Mouse (Mus musculus): Measurements from ENCODE around the gene Sema3a. TPM values are rescaled to one million over a fixed set of nuclear protein-coding genes. Genes with fewer than 3 reads are reported as not detected.
"Not testable (repeated sequence)": the region's sequence is repeated elsewhere in the genome, so short reads cannot be mapped to it uniquely, and the experiment has no call there.

The Sema3a gene
- polyA plus RNA-seq, 1 experiment = not detected

DNA sequence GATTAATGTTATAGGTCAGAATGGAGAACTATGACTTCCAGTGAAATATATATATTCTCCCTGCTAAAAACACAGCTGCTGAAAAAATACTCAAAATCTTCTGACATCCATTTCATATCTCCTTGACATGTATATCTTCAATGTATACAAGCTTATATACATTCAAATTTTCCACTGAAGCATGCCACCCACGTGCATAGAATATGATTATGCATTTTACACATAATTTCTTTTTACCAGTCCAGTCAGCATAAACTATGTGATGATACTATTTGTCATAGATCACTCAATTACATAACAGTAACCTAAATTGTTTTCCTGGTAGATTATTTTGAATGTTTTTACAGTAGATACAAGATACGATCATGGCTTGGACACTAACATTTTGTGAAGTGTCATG lies 306.6 kb downstream of the Sema3a start:
- no peak overlapping the region for H3K4me3 ChIP-seq (ENCODE audit: insufficient read depth, low read depth, low read length)
- H3K27ac ChIP-seq (replicated peaks; ENCODE audit: low read depth, low read length) = no peak overlapping the region
- H3K4me1 ChIP-seq (ENCODE audit: control insufficient read depth, insufficient read depth, insufficient read length, low read length) = no peaks in the 10 kb centered on the region

- Histone ChIP-seq H3K4me1 (ENCODE audit: control insufficient read depth, insufficient read depth, insufficient read length, low read length) (no peaks in the 10 kb centered on the region), H3K4me3 (ENCODE audit: insufficient read depth, low read depth, low read length) (no peak overlapping the region), H3K27ac (replicated peaks; ENCODE audit: low read depth, low read length) (no peak overlapping the region)
Observed at GRCm38 (mm10) chr5:13432574-13432973, 307.4 kb downstream of the Sema3a start.

GRCm38 (mm10) chr5:13433303-13433702 lies 308.1 kb downstream of the Sema3a start:
- no peak overlapping the region for H3K4me3 ChIP-seq (ENCODE audit: insufficient read depth, low read depth, low read length)
- no peaks in the 10 kb centered on the region for H3K4me1 ChIP-seq (ENCODE audit: control insufficient read depth, insufficient read depth, insufficient read length, low read length)
- H3K27ac ChIP-seq (replicated peaks; ENCODE audit: low read depth, low read length) = no peak overlapping the region

DNA sequence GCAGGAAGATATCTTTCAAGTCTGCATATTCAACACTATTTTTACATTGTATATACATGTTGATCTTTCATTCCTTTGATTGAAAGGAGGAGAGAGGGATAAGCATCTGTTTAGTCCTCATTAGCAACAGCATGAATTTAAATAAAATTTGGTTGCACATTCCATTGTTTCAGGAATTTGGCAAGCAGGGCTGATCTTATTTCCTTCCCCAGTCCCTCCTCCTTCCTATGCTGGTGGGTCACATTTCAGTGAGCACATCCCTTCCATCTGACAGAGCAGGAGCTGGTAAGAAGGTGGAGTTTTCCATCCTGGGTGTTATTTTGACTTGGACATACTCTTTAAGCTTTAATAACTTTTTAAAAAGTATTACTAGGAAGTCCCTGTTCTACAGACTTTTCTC lies 315.9 kb downstream of the Sema3a start:
- Histone ChIP-seq H3K4me3 (ENCODE audit: insufficient read depth, low read depth, low read length) (no peak overlapping the region), H3K27ac (replicated peaks; ENCODE audit: low read depth, low read length) (no peak overlapping the region), H3K4me1 (ENCODE audit: control insufficient read depth, insufficient read depth, insufficient read length, low read length) (no peaks in the 10 kb centered on the region)

DNA sequence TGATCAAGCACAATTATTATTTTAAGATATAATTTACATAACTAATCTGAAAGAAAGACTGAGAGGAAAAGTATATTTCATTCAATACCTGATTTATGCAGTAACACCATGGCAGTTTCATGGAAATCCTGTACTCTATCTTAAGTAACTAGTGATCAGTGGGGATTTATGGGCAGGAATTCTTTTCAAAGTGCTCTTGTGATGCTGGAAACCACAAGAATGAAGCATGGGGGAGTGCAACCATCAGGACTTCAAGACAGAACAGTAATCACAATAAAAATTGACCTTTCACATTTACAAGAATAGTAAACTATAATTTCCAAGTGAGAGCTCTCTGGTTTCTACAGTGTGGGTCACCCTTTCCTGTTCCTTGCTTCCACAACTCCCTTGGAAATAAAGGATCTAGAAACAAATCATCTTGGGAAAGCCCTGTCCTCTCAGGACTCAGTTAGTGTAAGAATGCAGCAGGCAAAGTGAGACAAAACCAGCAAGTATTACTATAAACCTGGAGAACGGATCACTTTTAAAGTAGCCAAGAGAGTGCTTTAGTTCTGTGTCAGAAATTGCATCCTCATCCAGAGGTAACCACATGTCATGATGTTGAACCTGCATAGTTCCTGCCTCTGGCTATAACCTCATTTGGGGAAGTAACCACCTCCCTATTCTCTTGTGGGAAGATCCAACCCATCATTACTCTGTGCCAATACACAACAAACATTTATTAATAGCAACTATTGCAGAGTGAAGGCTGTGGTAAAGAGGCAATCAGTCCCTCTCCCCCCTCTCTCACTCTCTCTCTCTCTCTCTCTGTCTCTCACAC lies 335.2 kb downstream of the Sema3a start:
- no peak overlapping the region for H3K27ac ChIP-seq (replicated peaks; ENCODE audit: low read depth, low read length)
- H3K4me3 ChIP-seq (ENCODE audit: insufficient read depth, low read depth, low read length) = no peak overlapping the region
- no peaks in the 10 kb centered on the region for H3K4me1 ChIP-seq (ENCODE audit: control insufficient read depth, insufficient read depth, insufficient read length, low read length)

DNA sequence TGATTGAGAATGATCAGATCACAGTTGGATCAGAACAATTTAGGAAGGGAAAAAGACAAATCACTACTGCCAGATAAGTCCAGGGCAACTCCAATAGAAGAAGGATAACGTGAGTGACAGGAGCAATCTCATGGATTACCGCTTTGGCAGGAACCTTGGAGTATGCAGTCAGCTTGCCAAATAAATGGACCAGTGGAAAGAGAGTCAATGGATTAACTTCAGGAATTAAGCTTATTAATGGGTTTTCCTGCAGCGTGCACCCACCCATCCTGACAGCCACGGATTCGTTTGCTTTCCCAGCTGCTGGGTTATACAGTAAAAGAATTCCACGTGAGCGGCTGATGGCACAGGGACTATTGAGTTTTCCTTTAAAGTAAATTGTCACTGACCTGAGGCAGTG lies 343.6 kb downstream of the Sema3a start:
- no peak overlapping the region for H3K27ac ChIP-seq (replicated peaks; ENCODE audit: low read depth, low read length)
- H3K4me3 ChIP-seq (ENCODE audit: insufficient read depth, low read depth, low read length) = no peak overlapping the region
- peaks cover 6% of the 10 kb centered on the region; the same call in 1 of the 2 replicates for H3K4me1 ChIP-seq (ENCODE audit: control insufficient read depth, insufficient read depth, insufficient read length, low read length)

DNA sequence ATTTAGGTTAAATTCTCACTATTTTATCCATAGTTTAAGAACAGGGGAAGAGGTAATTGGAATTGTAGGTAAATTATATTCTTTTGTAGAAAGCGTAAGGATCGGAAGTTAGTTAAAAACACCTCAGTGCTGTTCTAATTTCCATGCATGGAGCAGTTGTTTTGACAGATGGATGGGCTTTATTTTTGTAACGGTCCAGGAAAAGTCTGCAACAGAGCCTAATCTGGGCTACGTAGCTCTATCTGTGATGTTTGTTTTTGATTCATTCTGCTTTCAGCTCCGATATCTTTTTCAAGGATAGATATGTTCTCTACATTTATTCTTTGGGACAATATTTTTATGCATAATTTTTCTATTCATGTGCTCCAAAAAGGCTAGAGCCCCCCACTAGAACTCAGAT lies 344.2 kb downstream of the Sema3a start:
- H3K4me3 ChIP-seq (ENCODE audit: insufficient read depth, low read depth, low read length) = no peak overlapping the region
- peaks cover 6% of the 10 kb centered on the region; the same call in 1 of the 2 replicates for H3K4me1 ChIP-seq (ENCODE audit: control insufficient read depth, insufficient read depth, insufficient read length, low read length)
- no peak overlapping the region for H3K27ac ChIP-seq (replicated peaks; ENCODE audit: low read depth, low read length)

DNA sequence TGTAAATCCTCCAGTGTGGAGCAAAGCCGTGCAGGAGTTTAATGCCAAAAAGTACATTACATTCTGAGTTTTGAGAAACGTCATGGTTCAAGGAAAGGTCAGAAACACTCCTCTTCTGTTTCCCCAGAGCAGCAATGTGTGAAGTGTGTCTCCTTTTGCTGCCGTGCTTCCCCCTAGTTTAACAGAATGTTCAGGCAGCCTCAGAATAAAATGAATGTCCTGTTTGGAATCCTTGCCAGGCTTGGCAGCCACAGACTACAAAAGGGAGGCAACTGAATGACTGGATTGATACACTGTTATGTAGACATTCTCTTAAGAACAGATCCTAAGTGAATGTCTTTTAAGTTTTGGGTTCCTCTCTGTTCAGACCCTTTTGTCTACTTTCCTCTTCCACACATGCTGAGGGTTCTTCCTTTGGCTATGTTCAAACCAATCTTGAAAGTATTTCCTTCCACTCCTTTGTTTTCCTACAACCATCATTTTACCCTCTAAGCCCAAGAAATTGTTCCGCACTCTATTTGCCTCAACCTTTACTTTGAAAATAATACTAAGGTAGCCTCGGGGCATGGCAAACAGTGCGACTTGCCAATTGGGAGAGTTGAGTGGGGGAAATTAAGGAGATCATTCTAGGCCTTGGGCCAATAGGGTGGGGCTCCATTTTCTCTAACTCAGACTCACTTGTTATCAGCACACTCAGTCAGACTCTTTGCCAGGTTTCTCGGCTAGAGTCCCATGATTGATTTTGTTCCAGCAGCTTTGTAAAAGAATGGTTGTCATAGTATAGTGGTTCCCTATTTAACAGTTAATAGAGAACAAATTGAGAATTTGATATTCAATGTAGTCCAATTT lies 345.1 kb downstream of the Sema3a start:
- Histone ChIP-seq H3K4me1 (ENCODE audit: control insufficient read depth, insufficient read depth, insufficient read length, low read length) (peaks cover 6% of the 10 kb centered on the region; the same call in 1 of the 2 replicates), H3K4me3 (ENCODE audit: insufficient read depth, low read depth, low read length) (no peak overlapping the region), H3K27ac (replicated peaks; ENCODE audit: low read depth, low read length) (no peak overlapping the region)

- Histone ChIP-seq H3K4me1 (ENCODE audit: control insufficient read depth, insufficient read depth, insufficient read length, low read length) (no peaks in the 10 kb centered on the region), H3K27ac (replicated peaks; ENCODE audit: low read depth, low read length) (no peak overlapping the region), H3K4me3 (ENCODE audit: insufficient read depth, low read depth, low read length) (no peak overlapping the region)
Observed at GRCm38 (mm10) chr5:13477653-13478052, 352.4 kb downstream of the Sema3a start.

DNA sequence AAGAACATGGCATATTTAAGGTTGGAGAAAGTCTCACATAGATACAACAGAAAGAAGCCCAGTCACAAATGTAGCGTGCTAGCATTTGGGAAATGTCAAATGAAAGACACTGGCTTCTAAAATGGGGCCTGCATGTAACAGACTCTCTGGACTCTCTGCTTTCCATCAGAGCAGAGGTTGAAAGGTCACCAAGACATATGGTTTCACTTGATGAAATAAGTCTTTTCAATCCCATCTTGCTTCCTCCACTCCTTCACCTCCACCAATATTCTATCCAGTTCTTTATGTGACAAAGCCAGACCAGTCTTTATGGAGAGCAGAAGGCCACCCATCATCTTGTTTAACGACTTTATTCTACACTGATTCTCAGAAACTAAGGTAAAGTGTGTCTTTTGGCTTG lies 363.5 kb downstream of the Sema3a start:
- Histone ChIP-seq H3K4me1 (ENCODE audit: control insufficient read depth, insufficient read depth, insufficient read length, low read length) (no peaks in the 10 kb centered on the region), H3K27ac (replicated peaks; ENCODE audit: low read depth, low read length) (no peak overlapping the region), H3K4me3 (ENCODE audit: insufficient read depth, low read depth, low read length) (no peak overlapping the region)

GRCm38 (mm10) chr5:13495967-13496366 lies 370.8 kb downstream of the Sema3a start:
- not testable (repeated sequence) for H3K27ac ChIP-seq (replicated peaks; ENCODE audit: low read depth, low read length); H3K4me3 ChIP-seq (ENCODE audit: insufficient read depth, low read depth, low read length); H3K4me1 ChIP-seq (ENCODE audit: control insufficient read depth, insufficient read depth, insufficient read length, low read length)

DNA sequence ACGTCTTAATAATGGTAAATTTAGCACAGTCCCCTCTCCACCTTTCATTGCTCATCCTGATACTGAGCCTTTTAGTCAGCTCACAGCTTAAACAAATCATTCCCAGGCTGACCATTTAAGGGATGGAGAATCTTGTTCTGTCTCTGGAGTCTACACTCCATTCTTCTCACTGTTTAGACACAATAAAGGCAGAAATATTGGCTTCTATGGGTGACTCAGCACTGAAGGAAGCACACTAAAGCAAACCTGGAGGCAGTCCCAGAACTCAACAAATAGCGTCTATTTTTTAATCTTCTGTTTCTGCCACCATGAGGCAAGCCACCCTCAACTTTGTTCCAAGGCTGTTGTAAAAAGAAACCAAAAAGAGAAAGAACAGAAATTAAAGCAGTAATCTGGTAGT lies 374.6 kb downstream of the Sema3a start:
- Histone ChIP-seq H3K27ac (replicated peaks; ENCODE audit: low read depth, low read length) (no peak overlapping the region), H3K4me3 (ENCODE audit: insufficient read depth, low read depth, low read length) (no peak overlapping the region)

GRCm38 (mm10) chr5:13505839-13506499 lies 380.8 kb downstream of the Sema3a start:
- Histone ChIP-seq H3K4me3 (ENCODE audit: insufficient read depth, low read depth, low read length) (no peak overlapping the region), H3K4me1 (ENCODE audit: control insufficient read depth, insufficient read depth, insufficient read length, low read length) (no peaks in the 10 kb centered on the region), H3K27ac (replicated peaks; ENCODE audit: low read depth, low read length) (no peak overlapping the region)

More for the DNA sequence above, 374.6 kb downstream of the Sema3a start:
- no peaks in the 10 kb centered on the region for H3K4me1 ChIP-seq (ENCODE audit: control insufficient read depth, insufficient read depth, insufficient read length, low read length)

- no peak overlapping the region for H3K4me3 ChIP-seq (ENCODE audit: insufficient read depth, low read depth, low read length)
- H3K4me1 ChIP-seq (ENCODE audit: control insufficient read depth, insufficient read depth, insufficient read length, low read length) = no peaks in the 10 kb centered on the region
- H3K27ac ChIP-seq (replicated peaks; ENCODE audit: low read depth, low read length) = no peak overlapping the region
Observed at GRCm38 (mm10) chr5:13509163-13509562, 383.9 kb downstream of the Sema3a start.

DNA sequence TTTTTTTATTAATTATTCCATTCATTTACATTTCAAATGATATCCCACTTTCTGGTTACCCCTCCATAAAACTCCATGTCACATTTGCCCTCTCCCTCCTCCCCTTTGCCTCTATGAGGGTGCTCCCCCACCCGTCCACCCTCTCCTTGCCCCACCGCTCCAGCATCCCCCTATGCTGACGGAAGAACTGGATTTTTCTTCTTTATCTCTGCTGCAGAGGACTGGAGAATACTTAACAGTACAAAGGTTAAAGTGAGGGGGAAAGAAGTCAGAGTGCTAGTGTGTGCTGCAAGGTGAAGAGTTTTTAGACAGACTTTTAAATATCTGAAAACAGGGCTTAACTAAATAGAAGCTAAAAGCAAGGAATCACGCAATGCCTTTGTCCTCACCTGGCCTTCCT lies 391.8 kb downstream of the Sema3a start:
- Histone ChIP-seq H3K4me3 (ENCODE audit: insufficient read depth, low read depth, low read length) (no peak overlapping the region), H3K4me1 (ENCODE audit: control insufficient read depth, insufficient read depth, insufficient read length, low read length) (no peaks in the 10 kb centered on the region), H3K27ac (replicated peaks; ENCODE audit: low read depth, low read length) (no peak overlapping the region)
